Mouse (Mus musculus) mouse trophoblast stem cell (cell line): ENCODE measurements around the gene Ankrd7.
"Not testable (repeated sequence)": the region's sequence is repeated elsewhere in the genome, so short reads cannot be mapped to it uniquely, and the experiment has no call there.

Source experiments
- in situ Hi-C, 2 experiments: fragments of 300-500 bp; cut with MseI, MboI; formaldehyde crosslinking; loops; 2 replicates in 1 of 2; 3 replicates in 1 of 2; pipeline ENCODE4 v1.15.1; 2025

Ankrd7 gene

DNA sequence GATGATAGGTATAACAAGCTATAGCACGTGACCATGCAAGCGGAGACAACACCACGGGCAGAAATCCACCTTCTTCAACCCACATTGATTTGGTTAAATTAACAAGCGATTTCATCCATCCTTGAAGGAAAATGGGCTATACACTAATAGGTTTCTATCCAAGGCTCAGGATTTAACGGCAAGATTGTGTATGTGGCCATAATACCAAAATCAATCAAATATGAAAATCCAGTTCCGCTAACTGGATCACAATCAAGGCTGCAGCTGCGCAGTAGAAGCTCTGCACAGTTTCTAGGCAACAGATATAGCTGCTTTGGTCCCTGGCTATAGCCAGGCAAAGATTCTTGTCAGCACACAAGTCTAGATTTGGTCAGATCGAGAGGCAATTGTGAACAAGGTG is at the start of gene Ankrd7:
Gene Ankrd7 (plus strand): TSS at position 301 of the 400 bp plus-strand sequence.
- in situ Hi-C loops: no loop called here

DNA sequence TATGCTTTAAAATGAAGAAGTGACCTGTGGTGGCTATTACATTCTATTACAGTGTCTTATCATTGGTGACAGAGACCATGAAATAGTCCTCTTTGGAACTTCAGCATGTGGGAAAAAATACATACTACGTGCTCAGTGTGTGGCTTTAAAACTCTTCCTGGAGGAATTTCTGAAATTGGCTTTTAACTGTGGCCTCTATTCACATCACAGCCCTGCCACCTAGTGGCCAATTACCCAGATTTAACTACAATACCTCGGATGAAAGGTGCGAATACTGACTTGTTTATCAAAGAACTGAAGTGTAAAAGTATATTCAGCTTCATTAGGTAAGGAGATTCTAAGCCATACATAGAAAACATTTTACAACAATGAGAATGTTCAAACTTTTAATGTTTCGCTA is 46.8 kb upstream of the Ankrd7 start:
- in situ Hi-C loops: loop anchor here in 1 of 2 experiments (10.0 kb wide), 1 partner anchor 415 kb away; no protein-coding TSS in a partner anchor

DNA sequence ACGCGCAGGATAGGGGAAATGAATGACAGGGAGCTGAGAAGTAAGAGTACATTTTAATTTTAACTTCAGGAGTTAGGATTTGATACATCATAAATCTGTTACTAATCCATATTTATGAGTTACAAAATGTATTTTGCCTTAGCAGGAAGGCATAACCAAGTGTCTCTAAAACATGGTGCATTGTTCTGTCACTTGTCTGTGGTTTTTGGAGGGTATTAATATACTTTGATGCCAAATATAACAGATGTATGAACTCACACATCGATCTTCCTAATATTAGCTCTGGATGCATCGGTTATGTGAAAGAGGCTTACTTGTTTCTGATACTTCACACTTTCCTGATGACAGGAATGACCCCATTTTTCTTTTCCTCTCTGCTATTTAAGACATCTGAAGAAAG is 45.9 kb upstream of the Ankrd7 start:
- in situ Hi-C loops: loop anchor here in 1 of 2 experiments (10.0 kb wide), 1 partner anchor 415 kb away; no protein-coding TSS in a partner anchor

DNA sequence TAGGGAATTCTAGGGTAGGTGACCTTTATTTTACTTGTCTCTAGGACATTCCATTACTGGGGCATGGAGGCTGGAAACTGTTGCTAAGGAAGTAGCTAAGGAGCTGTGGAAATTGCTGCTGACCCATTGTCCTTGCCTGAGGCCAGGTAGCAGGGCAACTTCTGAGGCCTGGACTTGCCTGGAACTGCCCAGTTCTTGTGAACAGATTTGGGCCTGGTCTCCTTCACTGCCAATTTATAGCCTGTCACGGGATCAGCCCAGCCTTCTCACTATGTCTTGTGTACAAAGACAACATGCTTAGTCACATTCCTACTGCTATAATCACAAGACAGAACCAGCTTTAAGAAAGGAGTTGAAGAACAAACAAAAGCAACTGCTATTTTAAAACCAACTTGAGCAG is 43.3 kb upstream of the Ankrd7 start:
- in situ Hi-C loops: loop anchor here in 1 of 2 experiments (10.0 kb wide), 1 partner anchor 418 kb away; no protein-coding TSS in a partner anchor

DNA sequence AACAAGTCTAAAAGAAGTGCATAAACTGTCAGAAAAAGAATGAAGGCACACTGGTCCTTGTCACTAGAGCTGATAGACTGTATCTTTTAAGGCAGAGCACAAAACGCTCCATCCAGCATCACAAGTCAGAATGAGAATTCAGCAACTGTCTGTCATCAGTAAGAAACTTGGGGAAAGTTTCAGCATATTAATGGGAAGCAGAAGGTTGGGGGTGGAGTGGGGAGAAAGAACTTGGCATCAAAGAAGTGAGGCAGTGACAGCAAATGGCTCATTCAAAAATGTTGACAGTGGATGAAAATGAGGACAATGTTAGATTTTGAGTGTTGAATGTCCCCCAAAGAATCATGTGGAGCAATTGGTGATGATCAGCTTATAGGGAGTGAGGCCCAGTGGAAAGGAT is 33.2 kb upstream of the Ankrd7 start:
- in situ Hi-C loops: no loop called here

DNA sequence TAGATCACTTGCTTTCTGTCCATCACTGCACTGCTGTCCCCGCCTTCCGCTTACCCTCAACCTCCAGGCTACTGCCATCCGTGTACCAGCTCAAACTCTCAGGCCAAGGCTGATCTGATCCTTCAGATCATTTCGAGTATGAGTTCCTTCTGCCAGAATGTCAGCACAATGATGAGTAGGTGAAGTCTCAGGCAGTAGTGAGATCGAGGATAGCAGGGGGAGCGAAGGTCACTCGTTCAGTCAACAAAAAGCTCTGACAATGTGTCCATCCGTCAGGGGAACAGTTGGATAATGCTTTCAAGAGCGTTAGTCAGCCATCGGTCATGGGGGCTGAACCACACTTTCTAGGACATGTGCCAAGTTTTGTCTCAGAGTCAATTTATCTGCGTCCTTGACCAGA is 21.6 kb upstream of the Ankrd7 start:
- in situ Hi-C loops: not testable (repeated sequence)

DNA sequence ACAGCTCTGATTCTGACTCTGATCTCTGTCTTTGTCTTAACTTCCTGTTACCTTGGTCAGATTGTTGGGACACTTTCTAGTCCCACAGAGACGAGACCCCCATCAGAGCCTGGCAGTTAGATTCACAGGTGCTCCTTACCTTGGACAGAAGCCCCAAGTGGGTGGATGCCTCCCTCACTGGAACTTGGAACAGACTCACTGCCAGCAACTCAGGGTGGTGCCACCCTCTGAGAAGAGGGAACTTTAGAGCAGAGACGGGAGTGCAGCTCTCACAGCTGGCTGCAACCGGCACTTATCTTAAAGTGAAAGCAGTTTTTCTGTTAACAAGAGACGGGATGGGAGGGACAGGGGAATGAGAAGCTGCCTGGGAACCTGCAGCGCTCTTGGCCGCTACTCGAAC is 20.5 kb upstream of the Ankrd7 start:
- in situ Hi-C loops: not testable (repeated sequence)

DNA sequence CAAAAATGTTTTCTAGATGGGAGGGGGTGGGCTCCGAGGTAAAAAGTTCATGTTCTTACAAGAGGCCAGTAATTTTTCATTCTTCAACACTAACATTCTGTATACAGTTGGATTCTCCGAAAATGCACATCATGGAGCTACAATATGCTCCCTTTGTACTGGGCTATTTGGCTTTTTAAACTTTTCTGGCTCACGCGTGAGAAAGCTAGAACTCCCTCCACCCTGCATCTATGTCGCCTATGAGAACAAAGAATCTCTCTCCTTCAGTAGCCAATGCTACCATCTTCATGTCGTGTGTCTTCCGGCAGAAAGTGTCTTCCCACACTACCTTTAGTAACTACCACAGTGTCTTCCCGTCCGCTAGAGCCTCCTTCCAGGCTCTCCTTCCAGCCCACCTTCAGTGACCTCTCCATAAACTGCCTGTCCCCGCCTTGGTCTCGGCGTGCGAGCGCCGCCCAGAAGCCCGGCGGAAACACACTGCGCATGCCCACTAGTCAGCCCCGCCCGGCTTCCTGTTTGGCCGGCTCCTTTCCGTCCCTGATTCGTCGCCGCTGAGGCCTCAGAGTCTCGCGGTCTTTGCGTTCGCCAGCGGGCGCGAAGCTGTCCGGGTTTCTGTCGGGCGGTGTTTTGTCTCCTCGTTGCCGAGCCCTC is 17.9 kb upstream of the Ankrd7 start, which contains the start of gene Lsm8:
Gene Lsm8 (plus strand): TSS at position 529 of the 651 bp plus-strand sequence.
- in situ Hi-C loops: no loop called here

DNA sequence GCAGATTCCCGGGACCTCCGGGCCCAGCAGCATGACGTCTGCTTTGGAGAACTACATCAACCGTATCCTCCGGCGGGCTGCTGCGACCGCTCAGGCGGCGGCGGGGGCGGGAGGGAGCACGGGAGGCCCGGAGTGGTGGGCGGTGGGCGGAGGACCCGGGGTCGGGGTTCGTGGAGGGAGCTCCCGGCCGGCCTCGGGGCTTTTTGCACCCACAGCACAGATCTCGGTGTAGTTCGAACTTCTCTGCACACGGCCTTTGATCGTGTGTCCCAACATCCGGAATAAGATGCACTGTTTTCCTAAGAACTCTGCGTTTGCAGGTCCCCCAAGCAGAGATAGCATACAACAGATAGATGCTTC is 17.4 kb upstream of the Ankrd7 start:
- in situ Hi-C loops: no loop called here

DNA sequence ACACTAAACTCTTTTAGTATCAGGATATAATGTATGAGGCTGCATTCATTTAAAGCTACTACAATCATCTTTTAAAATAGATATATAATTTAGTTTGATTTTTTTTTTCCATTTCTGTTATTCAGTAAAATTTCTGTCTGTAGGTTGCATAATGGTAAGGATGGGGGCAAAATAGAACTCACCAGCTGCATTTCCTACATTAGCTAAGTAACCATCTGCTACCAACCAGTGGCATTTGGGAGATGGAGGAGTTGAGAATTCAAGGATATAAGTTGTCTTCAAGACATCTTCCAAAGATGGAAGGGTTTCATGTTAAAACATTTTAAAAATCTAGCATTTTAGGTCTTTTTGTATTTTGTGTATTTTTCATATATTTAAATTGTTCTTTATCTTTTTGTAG is 10.8 kb upstream of the Ankrd7 start:
- in situ Hi-C loops: no loop called here

DNA sequence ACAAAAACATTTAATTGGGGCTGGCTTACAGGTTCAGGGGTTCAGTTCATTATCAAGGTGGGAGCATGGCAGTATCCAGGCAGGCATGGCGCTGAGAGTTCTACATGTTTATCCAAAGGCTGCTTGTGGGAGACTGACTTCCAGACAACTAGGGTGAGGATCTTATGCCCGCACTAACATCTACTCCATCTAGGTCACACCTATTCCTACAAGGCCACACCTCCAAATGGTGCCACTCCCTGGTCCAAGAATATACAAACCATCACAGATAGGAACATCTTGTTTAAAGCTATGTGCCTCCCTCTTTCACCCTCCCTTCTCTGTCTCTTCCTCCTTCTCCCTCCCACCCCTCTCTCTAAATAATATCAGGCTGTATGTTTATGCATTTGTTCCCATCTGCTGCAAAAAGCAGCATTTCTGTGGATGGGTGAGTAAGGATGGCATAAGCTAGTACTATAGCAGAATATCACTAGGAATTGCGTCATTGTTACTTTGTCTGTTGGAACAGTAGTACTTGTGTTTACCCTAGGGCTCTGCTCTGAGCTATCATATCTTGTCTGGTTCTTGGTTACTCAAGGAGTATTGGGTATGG is 9.5 kb upstream of the Ankrd7 start:
- in situ Hi-C loops: no loop called here

DNA sequence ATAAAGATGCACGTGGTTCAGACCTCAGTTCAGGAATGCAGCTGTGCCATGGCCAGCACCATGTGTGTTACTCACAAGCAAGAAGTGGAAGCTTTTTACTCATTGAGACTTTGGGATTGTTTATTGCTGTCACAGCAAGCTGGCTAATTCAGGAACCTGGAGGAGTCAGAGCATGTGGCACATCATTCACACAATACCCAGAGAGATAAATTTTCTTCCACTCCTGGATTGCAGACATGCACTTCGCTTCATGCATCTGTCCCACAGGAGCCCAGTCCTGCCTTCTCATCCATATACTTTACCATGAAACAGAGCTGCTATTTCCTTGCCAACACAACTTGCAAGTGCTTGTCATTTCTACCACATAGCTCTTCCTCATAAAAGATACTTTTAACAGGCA is 22.9 kb downstream of the Ankrd7 start:
- in situ Hi-C loops: no loop called here

DNA sequence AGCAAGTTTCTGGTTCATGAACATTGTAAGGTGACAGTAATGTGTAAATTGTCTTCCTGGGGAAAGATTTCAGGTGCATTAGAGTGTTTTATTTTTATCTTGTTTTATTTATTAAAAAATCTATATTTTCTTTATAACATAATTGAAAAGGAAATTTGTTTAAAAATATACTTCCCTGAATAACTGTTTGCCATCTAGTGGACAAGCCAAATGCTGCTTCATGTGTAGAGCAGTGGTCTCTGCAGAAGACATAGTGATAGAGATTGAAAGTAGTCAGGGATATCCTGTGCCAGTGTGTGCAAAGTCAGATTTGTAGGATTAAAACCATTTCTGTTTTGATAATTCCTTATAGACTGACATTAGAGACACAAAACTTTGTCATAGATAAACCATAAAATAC is 28.0 kb downstream of the Ankrd7 start:
- in situ Hi-C loops: no loop called here

DNA sequence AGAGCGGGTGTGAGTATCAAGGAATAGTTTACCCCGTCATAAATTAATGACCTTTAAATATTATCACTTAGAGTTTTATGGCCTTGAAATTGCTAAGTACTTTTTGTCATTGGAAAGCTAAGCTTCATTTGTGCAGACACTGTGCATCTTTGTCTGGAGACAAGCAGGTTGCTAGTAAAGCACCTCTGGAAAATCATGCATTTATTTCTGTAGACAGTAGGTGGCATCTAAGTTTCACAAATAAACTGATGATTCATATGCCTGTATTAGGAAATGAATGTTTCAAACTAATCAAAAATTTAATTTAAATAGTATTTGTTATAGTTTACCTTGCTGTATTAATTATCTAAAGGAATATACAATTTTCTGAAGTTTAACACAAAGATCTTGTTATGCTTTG is 41.1 kb downstream of the Ankrd7 start:
- in situ Hi-C loops: no loop called here

DNA sequence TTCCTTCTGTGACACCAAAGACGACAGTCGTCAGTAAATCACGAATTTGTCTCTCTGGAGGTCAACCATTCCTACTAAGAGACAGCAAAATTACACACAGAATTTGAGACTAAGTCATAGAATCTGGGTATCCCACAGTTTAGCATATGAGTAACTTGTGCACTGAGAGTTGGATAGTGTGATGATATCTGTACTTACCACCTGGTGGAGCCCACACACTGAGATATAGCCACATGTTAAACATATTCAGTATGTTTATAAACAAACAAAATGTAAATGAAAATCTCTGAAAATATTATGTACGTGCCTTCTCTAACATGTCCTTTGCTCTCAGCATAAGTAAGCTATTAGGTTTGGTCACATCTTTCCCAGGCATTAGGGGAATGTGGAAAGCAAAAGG is 47.1 kb downstream of the Ankrd7 start:
- in situ Hi-C loops: no loop called here

DNA sequence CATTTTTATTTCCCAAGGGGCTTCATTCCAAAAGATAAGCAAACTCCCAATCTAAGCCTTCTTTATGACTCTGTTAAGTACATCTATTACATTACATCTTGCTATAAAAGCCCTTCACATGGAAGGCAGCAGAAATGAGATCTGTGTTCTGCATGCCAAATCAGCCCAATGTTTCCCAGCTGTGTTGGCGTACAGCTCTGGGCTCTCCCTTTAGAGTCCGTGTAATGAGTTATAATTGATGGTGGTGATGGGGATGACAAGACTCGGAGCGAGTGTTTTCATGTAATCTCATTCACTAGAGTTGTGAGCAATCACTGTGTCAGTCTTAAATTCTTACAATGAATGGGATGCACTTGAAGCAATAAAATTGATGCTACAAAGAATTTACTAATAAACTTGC is 49.9 kb downstream of the Ankrd7 start:
- in situ Hi-C loops: no loop called here

DNA sequence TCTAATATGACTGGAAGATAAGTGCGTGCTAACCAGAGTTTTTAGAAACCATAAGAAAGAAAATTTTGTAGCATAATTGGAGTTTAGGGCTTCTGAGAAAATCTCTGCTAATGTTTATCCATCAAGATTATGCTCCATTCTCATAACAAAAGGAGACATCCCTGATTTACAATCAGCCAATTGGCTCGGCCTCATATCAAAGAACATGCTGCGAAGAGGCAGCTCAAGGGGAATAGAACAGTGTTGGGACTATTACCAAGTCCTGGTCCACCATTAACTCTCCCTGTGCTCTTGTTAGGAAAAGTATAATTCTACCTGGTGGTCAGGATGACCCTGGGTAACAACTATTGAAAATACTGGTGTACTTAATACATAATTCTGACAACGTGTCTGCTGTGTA is 50.4 kb downstream of the Ankrd7 start:
- in situ Hi-C loops: no loop called here
